8 mouse cellular contexts compared by ENCODE assay signal in the genomic region with DNA sequence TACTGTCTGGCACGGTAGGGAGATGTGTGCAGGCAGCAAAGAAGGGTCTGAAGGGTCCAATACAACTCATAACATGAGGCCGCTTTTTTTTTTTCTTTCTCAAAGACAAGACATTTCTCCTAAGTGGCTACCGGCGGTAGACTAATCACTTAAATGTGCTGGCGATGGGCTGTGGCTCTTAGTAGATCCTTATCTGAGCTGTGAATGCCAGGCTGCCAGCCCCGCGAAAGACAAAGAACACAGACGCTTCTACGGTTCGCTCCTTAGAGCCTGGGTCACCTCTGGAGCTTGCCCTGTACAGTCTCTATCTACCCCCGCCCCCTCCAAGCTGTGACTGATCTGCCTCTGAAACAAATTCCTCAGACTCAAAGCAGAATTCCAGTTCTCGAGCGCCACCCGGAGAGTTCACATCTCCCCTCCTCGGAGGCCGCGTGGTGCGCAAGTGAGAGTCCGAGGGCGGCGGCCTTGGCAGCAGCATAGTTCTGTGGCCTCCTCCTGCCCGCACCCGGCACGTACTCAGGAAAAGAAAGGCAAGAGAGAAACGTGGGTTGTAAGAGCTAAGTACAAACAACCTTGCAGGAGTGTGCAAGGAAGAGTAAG. TPM values are rescaled to one million over a fixed set of nuclear protein-coding genes. Genes with fewer than 3 reads are reported as not detected.
DNase-seq lines count a peak whose midpoint lies in the region; ATAC-seq lines count a peak whose summit lies in the region.

No protein-coding gene starts in this region.

- 10% methylated on average over 25 of the region's 25 CpGs for WGBS in hindbrain, embryonic 15.5 days
- 5% methylated on average over 25 of the region's 25 CpGs for WGBS in liver, embryonic 13.5 days (ENCODE audit: insufficient replicate concordance)
- 8% methylated on average over 25 of the region's 25 CpGs for WGBS in neural tube, embryonic 11.5 days

- no peak overlapping the region for H3K9ac ChIP-seq in hindbrain, embryonic 15.5 days
- H3K9ac ChIP-seq in liver, embryonic 13.5 days: no peak overlapping the region
- H3K9ac ChIP-seq in neural tube, embryonic 11.5 days (ENCODE audit: low read length): no peak overlapping the region

- no peak overlapping the region for H3K4me3 ChIP-seq in hindbrain, embryonic 15.5 days
- H3K4me3 ChIP-seq in liver, embryonic 13.5 days (replicated peaks): no peak overlapping the region
- no peak overlapping the region for H3K4me3 ChIP-seq in neural tube, embryonic 11.5 days (ENCODE audit: low read depth, low read length)

- no peaks in the 10 kb centered on the region for H3K9me3 ChIP-seq in hindbrain, embryonic 15.5 days
- H3K9me3 ChIP-seq in liver, embryonic 13.5 days (replicated peaks): no peaks in the 10 kb centered on the region
- no peaks in the 10 kb centered on the region for H3K9me3 ChIP-seq in neural tube, embryonic 11.5 days (ENCODE audit: control insufficient read depth, low read length)

- H3K4me1 ChIP-seq in hindbrain, embryonic 15.5 days (replicated peaks): peaks cover 33% of the 10 kb centered on the region
- peaks cover 13% of the 10 kb centered on the region for H3K4me1 ChIP-seq in liver, embryonic 13.5 days (replicated peaks)
- H3K4me1 ChIP-seq in neural tube, embryonic 11.5 days (ENCODE audit: control insufficient read depth, insufficient read depth, low read length): peaks cover 9% of the 10 kb centered on the region; the same call in 1 of the 2 replicates

- ATAC-seq in hindbrain, embryonic 15.5 days (ENCODE audit: low FRiP score, low read depth): no peak
- ATAC-seq in liver, embryonic 13.5 days (ENCODE audit: low read depth): no peak
- no peak for ATAC-seq in neural tube, embryonic 11.5 days (ENCODE audit: insufficient read depth, low FRiP score, low TSS enrichment)

- H3K27me3 ChIP-seq in hindbrain, embryonic 15.5 days: peaks cover 37% of the 10 kb centered on the region
- peaks cover 92% of the 10 kb centered on the region for H3K27me3 ChIP-seq in liver, embryonic 13.5 days
- peaks cover 53% of the 10 kb centered on the region for H3K27me3 ChIP-seq in neural tube, embryonic 11.5 days (ENCODE audit: control insufficient read depth, insufficient read depth, low read length)

- peak overlapping the region; percentile 70 for H3K4me2 ChIP-seq in hindbrain, embryonic 15.5 days
- H3K4me2 ChIP-seq in liver, embryonic 13.5 days: peak overlapping the region; percentile 55; the same call in 1 of the 2 replicates
- peak overlapping the region; percentile 65 for H3K4me2 ChIP-seq in neural tube, embryonic 11.5 days (ENCODE audit: low read depth)

- no peak overlapping the region for H3K27ac ChIP-seq in hindbrain, embryonic 15.5 days (replicated peaks)
- H3K27ac ChIP-seq in liver, embryonic 13.5 days: no peak overlapping the region
- no peak overlapping the region for H3K27ac ChIP-seq in neural tube, embryonic 11.5 days (ENCODE audit: low read depth, low read length)

- H3K36me3 ChIP-seq in hindbrain, embryonic 15.5 days: no peaks in the 10 kb centered on the region
- no peaks in the 10 kb centered on the region for H3K36me3 ChIP-seq in liver, embryonic 13.5 days
- no peaks in the 10 kb centered on the region for H3K36me3 ChIP-seq in neural tube, embryonic 11.5 days (ENCODE audit: control insufficient read depth, insufficient read depth, low read length)

- DNase-seq in adrenal gland, adult (ENCODE audit: inconsistent age in 2 of 2, low spot score in 1 of 2): peak; percentile 78 to 88
- DNase-seq in adrenal gland, postnatal 4 days (ENCODE audit: low spot score in 2 of 2): no peak
- DNase-seq in adrenal gland, postnatal 10 days: peak; percentile 70
- peak; percentile 39 for DNase-seq in gastrocnemius, adult 8-10 months (ENCODE audit: low spot score in 2 of 2)
- DNase-seq in liver, embryonic 13.5 days: no peak
- DNase-seq in neural tube, embryonic 11.5 days (ENCODE audit: low spot score): peak; percentile 58
- DNase-seq in cerebellum, postnatal 4 days (ENCODE audit: low spot score in 2 of 2): no peak

RNA-seq across cellular contexts. Expression of gene Bcor, which starts 2.7 kb away (rescaled TPM):
- total RNA-seq in adrenal gland, postnatal 4 days (2021): 10 to 100 TPM; 34.6 to 37.8 TPM
- 10 to 100 TPM; 21.1 to 23.3 TPM for total RNA-seq in adrenal gland, postnatal 10 days (2021)
- total RNA-seq in gastrocnemius, adult 8-10 months (2022): 10 to 100 TPM; 13.2 to 17.4 (median 14.1) TPM
- polyA plus RNA-seq in hindbrain, embryonic 15.5 days (2015; fragmentation: Nextera tagmentation; extraction: Ambion mirVana): 13.0 and 15.8 TPM in 2 replicates
- polyA plus RNA-seq in liver, embryonic 13.5 days (2015; fragmentation: Nextera tagmentation; extraction: Ambion mirVana): 3.8 and 4.2 TPM in 2 replicates
- polyA plus RNA-seq in neural tube, embryonic 11.5 days (2014; fragmentation: Nextera tagmentation; extraction: Ambion mirVana): 21.0 and 26.7 TPM in 2 replicates

Comparison
In these comparisons a context has a peak if more than half of its experiments do, and no peak if none do; other contexts are left out.
1. DNase-seq: peak in adrenal gland, adult (2 of 2), adrenal gland, postnatal 10 days (single experiment), gastrocnemius, adult 8-10 months (2 of 2) and neural tube, embryonic 11.5 days (single experiment); none in adrenal gland, postnatal 4 days (0 of 2), liver, embryonic 13.5 days (single experiment) and cerebellum, postnatal 4 days (0 of 2).
2. Peak in every context shown above with its lines, with median percentiles within 50 percentile points of each other: H3K4me2 ChIP-seq.